In genomic region chr11:95953313-95953712, GRCm38 (mm10) we compare ENCODE assay signal across 35 mouse cellular contexts. TPM values are rescaled to one million over a fixed set of nuclear protein-coding genes. Genes with fewer than 3 reads are reported as not detected.
"Had no signal": no experiment of that assay in that cellular context is flagged by ENCODE, and none has a peak within 500 bp of the region (broad histone marks: within the 10 kb centered on the region; RNA-seq: fewer than 3 reads in every experiment).

No protein-coding gene starts in this region.

- H3K4me2 ChIP-seq: limb, embryonic 12.5 days; limb, embryonic 13.5 days; limb, embryonic 15.5 days; liver, embryonic 11.5 days; liver, embryonic 12.5 days; liver, embryonic 13.5 days; liver, embryonic 15.5 days; lung, embryonic 14.5 days; lung, embryonic 15.5 days; midbrain, embryonic 12.5 days; midbrain, embryonic 13.5 days had no signal

- H3K4me3 ChIP-seq: left cerebral cortex, adult 2 months; limb, embryonic 10.5 days; limb, embryonic 12.5 days; limb, embryonic 13.5 days; limb, embryonic 15.5 days; liver, embryonic 12.5 days; liver, embryonic 13.5 days; liver, embryonic 15.5 days; lung, embryonic 15.5 days; megakaryocyte, embryonic 14.5 days; midbrain, embryonic 10.5 days; midbrain, embryonic 12.5 days; midbrain, embryonic 13.5 days; myocyte had no signal

- H3K9ac ChIP-seq: limb, embryonic 12.5 days; limb, embryonic 13.5 days; limb, embryonic 15.5 days; liver, embryonic 12.5 days; liver, embryonic 13.5 days; liver, embryonic 14.5 days; liver, embryonic 15.5 days; liver, postnatal 0 days; lung, embryonic 14.5 days; lung, embryonic 15.5 days; midbrain, embryonic 12.5 days; midbrain, embryonic 13.5 days had no signal

- H3K9me3 ChIP-seq: limb, embryonic 10.5 days; limb, embryonic 15.5 days; liver, embryonic 12.5 days; liver, embryonic 13.5 days; liver, embryonic 15.5 days; lung, embryonic 15.5 days; midbrain, embryonic 12.5 days; midbrain, embryonic 13.5 days had no signal

- DNase-seq: left cerebral cortex, postnatal 4 days; liver; liver, embryonic 13.5 days; liver, postnatal 0 days; lung, adult 18-20 months; lung, adult 2 months; lung, embryonic 14.5 days; lung, postnatal 10 days; lung, postnatal 14 days; lung, postnatal 36 days; lung, postnatal 4 days; midbrain, embryonic 14.5 days had no signal

- H3K27ac ChIP-seq: left cerebral cortex, adult 2 months; limb, embryonic 10.5 days; limb, embryonic 12.5 days; limb, embryonic 13.5 days; limb, embryonic 15.5 days; liver, embryonic 12.5 days; liver, embryonic 13.5 days; liver, embryonic 14.5 days; liver, embryonic 15.5 days; lung, embryonic 15.5 days; macrophage; midbrain, embryonic 10.5 days; midbrain, embryonic 12.5 days; midbrain, embryonic 13.5 days had no signal

- H3K27me3 ChIP-seq: limb, embryonic 12.5 days; limb, embryonic 13.5 days; limb, embryonic 15.5 days; liver, embryonic 12.5 days; liver, embryonic 13.5 days; liver, embryonic 15.5 days; lung, embryonic 15.5 days; midbrain, embryonic 12.5 days; midbrain, embryonic 13.5 days had no signal

- ATAC-seq: liver, embryonic 12.5 days; liver, postnatal 0 days; lung, postnatal 0 days; midbrain, embryonic 13.5 days; midbrain, embryonic 16.5 days had no signal

- H3K36me3 ChIP-seq: liver, embryonic 13.5 days; liver, embryonic 15.5 days; lung, embryonic 15.5 days; midbrain, embryonic 13.5 days had no signal

- H3K4me1 ChIP-seq: limb, embryonic 10.5 days; limb, embryonic 12.5 days; limb, embryonic 13.5 days; limb, embryonic 15.5 days; liver, embryonic 12.5 days; liver, embryonic 13.5 days; liver, embryonic 15.5 days; lung, embryonic 15.5 days; megakaryocyte, embryonic 14.5 days had no signal

RNA-seq across cellular contexts. Expression of gene B4galnt2, which starts 38.6 kb away (rescaled TPM):
- polyA plus RNA-seq: limb, embryonic 11.5 days; limb, embryonic 12.5 days; limb, embryonic 14.5 days; limb, embryonic 15.5 days; liver, adult 2 months; lung, adult 2 months; lung, postnatal 0 days; midbrain, embryonic 12.5 days; midbrain, embryonic 13.5 days; midbrain, embryonic 14.5 days; midbrain, embryonic 16.5 days; midbrain, postnatal 0 days; neural tube, embryonic 11.5 days had no signal

RNA-seq across cellular contexts. Expression of gene Igf2bp1, which starts 52.4 kb away (rescaled TPM):
- polyA plus RNA-seq: liver, adult 2 months; macrophage had no signal
